Mouse (Mus musculus) spleen, embryonic (tissue): ENCODE measurements at regions not wholly inside any gene's neighbourhood (a gene's known extent, or its start where the extent isn't known, plus 50 kb on each side); places are given as distances from the start of the nearest gene placed in this dataset.

Source experiments
- CTCF ChIA-PET: fragments of 350-600 bp; sonication (Branson Sonifier 250); formaldehyde crosslinking; loops from one replicate; lab custom pipeline; 2022; lab: Charles Lee

DNA sequence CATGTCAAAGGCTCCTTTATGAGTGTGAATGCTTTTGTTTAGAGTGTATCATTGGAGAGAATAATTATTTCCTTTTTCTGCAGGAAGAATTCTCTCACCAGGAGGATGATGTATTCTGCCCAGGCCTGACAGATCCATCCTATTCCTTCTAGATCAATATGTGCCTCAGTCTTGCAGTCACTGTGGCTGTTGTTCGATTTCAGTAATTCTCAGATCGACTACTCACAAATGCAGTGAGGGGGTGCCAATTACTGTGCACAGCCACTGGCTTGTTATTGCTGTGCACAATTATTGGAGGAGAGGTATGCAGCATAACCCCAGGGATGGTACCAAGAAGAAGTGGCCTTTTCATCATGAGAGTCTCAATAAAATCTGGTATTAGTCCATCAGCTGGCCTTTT lies 689.2 kb downstream of the Hdgfl1 start:
- CTCF ChIA-PET = no interaction called here

DNA sequence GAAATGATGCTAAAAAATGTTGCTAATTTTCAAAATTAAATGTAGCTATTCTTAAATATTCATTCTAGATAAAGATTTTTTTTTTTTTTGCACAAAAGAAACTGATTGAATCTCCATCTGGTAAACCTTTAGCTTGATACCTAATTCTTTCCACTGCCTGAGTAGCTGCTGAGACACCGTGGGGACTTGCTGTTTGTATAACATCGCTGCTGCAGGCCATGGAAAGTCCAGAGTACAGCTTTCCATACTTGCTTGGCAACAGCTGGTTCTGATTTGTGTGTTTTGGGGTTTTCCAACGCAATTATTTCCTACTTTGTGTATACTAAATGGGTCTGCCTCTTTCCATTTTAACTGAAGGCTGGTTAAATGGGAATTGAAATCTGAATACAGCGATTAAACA lies 689.7 kb downstream of the Hdgfl1 start:
- CTCF ChIA-PET = no interaction called here

DNA sequence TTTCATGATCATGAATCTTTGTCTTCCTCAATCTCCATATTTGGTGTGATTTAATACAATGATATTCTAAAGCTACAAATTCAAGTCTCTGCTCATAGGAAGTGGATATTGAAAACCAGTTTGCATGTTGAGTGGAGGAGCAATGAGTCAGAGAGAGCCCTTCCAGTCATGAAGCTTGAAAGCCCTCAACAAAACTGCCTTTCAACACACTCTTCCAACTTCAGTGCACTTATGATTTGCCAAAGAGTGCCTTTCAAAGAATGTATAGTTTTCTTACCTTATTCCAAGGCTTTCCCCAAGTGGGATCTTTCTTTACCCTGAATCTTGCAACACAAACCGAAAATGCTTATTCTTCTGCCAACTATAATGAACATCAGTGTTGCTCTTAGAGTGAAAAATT lies 690.6 kb downstream of the Hdgfl1 start:
- CTCF ChIA-PET = no interaction called here

DNA sequence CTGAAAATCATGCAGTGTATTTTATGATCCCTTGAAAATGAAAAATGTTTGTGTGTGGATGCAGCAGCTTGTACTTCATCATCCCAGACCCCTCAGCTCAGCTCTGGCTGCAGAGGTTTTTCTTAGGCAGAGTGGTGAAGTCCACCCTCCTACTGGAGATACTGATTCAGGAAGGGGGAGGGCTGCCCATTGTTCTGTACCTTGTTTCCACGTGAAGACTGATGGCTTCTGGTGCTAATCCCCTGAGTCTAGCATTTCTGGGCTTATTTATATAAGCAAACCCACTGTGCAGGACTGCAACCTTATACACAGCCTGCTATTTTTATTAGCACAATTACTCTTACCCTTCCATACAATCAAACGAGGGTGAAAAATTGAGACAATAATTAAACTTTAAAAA lies 708.6 kb downstream of the Hdgfl1 start:
- CTCF ChIA-PET = no interaction called here

DNA sequence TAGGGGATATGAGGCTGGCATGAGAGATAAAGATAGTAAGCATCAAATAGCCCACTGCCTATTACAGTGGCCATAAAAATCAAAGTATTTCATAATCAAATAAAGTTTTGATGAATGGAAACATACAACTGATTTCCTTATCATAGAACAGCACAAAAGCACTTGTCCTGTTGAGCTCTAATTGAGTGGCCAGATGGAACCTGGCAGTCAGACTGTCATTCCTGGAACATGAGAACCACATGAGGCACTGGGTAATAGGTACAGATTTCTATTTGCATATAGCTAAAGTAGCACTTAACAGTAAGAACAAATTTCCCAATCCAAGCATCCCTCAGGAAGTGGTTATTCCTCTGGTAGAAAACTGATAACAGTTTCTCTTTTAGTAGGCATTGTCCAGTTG lies 732.3 kb downstream of the Hdgfl1 start:
- CTCF ChIA-PET = no interaction called here

DNA sequence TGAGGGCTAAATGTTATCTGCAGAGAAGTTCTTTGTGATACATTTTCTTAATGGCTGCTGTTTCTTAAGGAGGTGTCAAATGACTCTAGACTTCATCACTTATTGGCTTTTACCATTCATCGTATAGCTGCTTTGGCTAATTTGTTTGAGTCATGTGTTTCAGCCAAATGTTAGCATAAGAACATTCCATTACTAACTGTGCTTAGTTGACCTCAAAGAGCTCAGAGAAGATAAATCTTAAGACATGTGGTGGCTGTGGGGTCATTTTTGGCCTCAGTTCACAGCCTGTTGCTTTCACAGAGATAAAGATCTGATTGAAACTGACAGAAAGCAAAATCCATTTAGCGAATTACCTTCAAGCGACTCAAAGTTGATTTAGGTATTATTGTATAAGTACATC lies 743.6 kb downstream of the Hdgfl1 start:
- CTCF ChIA-PET = no interaction called here

DNA sequence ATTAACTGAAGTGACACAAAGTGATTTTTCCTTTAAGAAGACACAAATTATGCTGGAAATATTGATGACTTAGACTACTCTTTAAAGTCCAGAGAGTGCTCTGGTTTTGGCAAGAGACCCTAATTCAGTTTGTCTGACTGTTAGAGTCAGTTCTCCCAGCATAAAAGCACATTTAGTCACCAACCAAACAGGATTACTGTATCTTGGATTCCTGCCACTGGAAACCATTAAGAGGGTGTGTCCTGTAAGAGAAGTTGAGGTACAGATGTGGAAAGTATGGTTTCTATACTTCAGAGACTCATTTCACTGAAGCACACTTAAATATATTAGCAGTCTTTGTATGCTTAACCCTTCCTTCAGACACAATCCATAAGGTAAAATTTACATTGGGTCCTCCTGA lies 745.3 kb downstream of the Hdgfl1 start:
- CTCF ChIA-PET = no interaction called here

DNA sequence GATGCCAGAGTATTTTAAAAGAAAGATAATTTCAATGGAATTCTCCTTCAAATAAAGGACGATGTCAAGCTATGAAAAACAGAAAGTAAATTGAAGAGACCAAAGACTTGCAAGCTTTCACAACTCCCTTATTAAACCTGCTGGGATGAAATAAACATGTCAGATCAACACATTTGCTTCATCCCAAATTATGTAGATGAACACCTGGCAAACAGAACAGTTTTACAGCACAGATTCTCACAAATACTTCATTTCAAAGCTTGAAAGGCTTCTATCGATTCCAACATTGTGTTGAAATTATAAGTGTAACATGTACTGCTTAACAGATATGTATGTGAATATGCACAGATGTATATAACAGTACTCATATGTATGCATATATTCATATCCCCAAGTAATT lies 749.5 kb downstream of the Hdgfl1 start:
- CTCF ChIA-PET = no interaction called here

DNA sequence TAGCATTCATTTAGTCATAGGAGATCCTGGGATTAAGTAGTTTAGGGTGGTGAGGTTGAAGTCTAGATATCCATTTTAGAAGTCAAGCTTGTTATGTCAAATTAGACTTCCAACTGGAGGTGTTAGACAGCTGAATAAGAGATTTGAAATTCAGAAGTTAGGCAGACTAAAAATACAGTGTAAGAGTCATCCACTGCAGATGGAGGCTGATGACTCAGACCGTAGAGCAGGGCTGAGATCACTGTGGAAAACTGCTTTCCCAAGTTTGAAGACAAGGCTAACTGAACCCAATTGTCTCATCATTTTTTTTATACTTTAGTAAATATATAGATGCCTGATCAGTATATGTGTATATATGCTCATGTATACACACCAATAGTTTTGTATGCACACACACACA lies 738.8 kb upstream of the Nrsn1 start:
- CTCF ChIA-PET = no interaction called here

DNA sequence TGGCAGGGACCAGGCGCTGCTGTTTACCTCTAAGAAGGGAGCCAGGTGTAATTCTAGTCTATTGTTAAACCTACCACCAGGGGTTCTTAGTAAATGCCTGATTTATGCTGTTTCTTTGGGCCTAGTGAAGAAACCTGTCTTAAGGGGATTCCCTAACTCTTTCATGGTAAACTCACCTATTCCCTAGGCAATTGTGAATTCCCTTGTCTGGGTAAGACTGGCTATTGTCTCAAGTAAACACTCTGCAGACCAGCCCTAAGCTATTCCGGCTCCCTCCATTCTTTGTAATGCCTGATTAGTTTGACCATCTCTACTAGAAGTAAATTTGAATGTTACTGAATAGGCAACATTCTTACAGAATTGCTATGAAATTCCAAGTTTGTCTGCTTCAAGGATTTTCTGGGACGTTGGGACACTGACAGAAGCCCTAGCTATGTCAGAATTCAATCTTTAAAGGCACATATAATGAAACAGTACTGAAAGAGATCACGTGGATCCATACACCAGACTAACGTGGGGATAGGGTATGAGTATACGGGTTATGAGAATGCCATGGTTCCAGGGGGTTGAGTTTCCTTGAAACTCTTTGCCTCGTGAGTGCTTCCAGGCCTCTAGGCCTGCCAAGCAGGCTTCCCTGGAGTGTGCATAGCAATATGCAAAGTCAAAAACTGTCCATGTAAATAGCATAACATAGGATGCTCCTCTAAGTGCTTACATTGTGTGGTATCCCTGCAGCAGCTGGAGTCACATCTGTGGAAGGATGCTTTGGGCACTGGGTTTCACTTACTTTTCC lies 734.7 kb upstream of the Nrsn1 start:
- CTCF ChIA-PET = no interaction called here

DNA sequence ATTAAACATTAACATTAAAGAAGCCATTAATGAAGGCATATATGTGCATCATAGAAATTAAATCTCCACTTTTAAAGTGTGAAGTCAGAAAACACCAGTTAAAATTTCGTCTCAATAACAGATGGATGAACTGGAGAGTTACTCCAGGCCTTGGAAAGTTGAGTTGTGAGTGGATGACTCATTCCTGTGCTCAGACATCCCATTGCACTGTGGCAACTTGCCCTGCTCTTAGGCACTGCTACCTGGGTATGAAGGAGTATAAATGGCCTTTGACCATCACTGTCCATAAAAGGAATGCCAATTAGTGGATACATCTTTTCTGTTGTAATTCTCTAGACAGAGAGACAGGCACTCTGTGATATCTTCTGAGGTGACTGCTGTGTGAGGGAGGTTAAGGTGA lies 723.2 kb upstream of the Nrsn1 start:
- CTCF ChIA-PET = no interaction called here

DNA sequence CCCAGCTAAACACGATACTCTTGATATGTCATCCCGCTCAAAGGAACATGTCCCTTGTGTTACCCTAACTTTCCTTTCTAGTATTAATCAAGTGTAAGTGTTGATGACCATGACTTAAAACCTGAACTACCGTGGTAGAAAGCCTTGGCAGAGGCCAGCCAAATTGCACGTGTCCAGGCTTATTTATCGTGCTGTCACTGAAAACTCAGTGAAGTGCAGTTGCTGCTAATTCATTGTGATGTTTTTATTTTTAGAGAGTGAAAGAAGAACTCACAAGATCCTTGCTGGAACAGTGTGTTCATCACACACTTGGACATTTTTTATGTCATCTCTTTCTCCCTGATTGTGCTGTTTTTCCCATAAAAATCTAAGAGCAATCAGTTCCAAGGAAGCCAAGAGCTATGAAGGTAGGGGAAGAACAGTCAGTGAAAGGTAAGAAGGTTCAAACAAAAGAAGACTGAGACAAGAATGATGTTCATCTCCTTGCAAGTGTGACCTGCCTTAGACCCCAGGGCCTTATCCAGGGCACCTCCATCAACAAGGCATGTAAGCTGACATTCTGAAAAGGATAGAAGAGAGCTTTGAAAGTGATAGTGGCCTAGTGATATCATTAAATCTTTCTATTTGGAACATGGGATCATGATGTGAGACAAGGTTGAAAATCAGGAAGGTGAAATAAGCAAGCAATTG lies 718.9 kb upstream of the Nrsn1 start:
- CTCF ChIA-PET = no interaction called here

DNA sequence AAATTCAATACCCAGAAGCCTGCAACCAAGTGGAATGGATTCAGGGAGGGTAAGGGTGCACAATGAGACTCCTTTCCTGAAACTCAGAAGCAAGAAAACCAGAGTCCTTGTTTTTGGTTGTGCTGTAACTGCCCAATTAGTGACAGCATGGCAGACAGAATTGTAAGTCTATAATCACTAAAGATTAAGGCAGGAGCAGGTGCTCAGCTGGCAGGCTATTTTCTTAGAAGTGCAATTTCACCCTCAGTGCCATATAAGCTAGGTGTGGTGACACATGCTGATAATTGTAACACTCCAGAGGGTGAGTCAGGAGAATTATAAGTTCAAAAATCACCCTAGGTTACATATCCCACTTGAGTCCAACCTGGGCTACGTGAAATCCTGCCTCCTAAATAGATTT lies 714.2 kb upstream of the Nrsn1 start:
- CTCF ChIA-PET = no interaction called here

DNA sequence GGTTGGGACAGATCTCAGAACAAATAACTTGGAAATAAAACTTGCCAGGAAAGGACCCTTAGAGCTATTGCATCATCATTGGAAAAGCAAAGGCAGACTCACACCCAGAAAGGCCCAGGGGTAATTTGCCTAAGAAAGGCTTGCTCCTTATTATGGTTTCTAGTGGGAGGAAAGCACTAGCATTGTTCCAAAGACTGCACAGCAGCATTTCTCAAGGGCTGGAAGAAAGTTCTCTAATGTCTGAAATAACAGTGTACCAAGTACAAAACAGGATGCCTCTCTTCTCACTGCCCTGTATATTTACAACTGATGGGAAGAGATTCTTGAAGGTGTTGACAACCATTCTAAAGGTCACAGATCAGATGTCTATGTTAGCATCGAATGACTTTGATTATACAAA lies 713.4 kb upstream of the Nrsn1 start:
- CTCF ChIA-PET = no interaction called here

DNA sequence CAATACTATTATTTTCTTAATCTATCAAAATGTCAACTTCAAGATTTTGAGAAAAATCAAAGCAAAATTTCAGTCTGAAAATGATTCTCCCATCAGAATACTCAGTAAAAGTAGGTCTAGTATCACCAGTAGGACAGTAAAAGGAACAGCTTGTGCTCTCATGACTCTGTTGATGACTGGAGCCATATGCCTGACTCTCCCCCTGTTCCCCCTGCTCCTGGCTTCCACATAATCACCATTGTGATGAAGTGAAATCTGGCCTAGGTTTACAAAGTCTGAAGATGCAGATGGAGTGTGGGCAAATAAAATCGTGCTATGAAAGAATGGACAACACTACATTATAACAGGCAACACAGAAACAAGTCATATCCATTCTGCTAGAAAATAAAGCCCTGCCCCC lies 708.3 kb upstream of the Nrsn1 start:
- CTCF ChIA-PET = no interaction called here

DNA sequence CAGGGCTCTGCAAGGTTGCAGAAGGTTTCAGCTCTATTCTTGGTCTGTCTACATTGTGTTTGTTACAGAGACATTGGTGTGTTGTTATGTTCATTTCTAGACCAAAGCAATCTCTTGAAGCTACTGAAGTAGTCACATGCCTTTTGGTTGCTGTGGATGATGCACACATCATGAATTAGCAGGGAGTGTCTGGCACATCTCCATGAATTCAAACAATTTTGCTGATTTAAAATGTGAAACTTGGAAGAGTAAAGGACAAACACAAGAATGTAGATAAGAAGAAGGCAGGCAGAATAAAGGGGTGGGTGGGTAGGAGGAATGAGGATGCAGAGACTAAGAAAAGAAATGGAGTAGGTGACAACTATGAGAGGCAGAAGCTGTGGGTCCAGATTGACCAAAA lies 688.3 kb upstream of the Nrsn1 start:
- CTCF ChIA-PET = no interaction called here

DNA sequence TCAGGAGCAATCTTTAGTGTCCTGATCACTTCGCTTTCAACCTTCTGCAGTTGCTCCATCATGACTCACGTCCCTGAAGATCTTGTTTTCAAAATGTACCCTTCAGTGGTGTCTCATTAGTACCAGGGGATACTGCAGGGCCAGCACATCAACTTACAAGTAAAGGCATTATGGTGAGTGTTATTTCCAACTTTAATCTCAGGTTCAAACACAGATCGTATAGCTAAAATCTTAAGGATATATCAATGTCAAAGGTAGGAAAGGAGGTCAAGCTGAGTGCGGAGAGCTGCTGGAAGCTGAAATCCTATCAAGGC lies 687.8 kb upstream of the Nrsn1 start:
- CTCF ChIA-PET = no interaction called here

DNA sequence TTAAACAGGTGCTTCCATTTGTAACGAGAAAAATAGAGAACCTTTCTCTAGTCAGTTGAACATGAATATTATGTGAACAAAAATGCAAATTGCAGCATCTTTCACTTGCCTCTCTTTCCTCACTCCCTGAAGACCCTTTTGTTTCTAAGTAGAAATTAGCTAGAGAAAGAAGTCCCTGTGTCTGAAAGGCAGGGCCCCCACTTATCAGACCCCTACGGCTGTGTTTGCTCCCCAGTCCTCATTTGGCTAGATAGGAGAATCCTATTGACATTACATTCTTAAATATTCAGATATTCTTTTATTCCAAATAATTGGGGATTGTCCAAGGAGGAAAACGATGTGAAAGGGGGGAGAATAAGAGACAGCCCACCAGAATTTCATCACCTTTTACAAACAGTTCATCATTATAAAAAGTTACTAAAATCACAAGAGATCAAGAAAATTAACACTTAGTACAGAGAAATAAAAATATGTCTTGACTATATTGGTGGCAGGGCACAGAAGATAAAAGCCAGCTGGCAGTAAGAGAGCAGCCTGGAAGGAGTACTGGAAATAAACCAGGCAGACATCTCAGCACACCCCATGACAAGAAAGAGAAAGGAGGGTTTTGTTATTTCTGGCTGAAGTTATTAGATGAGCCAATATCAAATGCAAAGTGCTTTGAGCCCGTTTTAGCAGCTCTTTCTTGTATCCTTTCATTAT lies 687.3 kb upstream of the Nrsn1 start:
- CTCF ChIA-PET = no interaction called here

DNA sequence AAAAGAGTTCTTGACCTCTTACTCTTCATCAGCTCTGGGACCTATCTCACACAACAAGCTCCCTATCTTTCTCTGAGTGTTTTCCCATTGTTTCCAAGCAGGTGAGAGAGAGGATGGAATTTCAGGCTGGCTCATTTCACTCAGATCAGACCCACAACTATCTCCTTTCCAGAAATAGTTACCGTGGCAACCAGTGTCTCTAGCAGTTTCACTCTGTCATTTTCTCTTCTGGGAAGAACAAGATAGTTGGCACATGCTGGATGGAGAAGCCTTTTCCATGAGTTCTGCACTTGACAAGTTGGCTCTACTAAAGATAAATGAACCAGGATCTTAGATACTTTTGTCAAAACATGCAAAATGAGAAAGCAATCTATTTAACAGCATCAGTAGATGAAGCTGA lies 667.3 kb upstream of the Nrsn1 start:
- CTCF ChIA-PET = no interaction called here

DNA sequence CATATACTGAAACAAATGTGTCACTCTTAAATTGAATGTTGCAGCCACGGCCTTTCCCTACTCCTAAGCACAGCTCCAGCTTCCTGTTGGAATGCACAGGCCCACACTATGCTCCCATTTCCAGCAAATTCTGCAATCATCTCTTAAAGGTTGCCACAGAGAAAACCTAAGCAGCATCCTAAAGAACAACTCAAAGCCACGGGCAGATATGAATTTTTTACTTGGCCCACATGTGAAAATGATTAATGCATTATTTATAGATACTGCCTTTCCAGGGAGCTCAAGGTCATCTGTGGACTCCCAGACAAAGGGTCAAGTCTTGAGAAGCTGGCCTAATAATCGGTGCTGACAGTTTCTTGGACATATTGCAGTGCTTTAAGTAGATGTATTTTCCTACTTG lies 663.5 kb upstream of the Nrsn1 start:
- CTCF ChIA-PET = no interaction called here

DNA sequence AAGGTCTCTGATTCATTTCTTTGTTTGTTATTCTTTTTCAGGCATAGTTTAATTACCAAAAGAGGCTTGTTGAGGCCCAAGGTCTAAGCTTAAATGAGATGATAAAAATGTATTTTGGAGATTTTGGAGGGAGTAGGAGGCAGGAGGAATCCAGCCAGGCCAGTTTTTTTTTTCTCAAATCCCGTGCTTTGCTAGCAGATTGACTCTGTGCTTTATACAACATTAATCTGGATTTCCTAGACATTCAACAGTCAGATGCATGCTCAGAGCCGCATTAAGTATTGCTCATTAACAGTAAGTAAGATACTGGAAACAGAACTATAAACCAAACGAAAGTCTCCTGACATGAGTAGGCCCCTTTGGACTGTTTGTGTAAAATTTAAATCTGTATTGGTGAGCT lies 662.9 kb upstream of the Nrsn1 start:
- CTCF ChIA-PET = no interaction called here

DNA sequence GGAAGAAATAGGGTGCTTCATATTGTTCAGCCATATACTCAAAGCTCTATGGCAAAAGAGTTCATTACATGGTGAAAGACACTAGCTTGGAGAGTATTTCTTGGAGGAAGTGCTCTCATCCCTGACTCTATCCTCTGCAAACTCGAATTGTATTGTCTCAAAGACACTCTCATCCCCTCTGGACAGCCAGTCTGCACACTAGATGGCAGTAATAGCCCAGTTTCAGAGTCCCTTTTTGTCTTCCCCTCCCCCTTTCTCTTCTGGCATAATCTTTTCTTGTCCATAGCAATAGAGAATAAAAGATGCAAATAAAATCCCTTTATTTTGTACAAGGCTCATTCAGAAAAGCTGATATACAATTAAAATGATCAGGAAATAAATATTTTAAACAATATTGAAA lies 662.5 kb upstream of the Nrsn1 start:
- CTCF ChIA-PET = no interaction called here

DNA sequence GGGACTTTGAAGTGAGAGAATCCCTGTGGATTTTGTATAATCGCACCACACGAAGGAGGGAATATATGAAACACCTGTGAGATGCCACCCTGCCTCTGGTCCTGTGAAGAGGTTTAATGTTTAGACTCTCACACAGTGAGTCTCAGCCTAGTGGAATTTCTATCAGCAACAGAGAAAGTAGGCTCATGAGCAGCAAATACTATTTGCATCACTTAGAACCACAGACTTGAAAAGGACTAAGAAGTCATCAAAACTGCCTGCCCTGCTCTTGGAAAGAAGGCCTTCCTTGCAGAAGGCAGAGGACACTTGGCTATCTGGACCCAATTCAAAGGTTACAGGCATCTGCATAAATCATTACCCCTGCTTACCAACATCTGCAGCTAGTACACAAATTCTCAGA lies 662.1 kb upstream of the Nrsn1 start:
- CTCF ChIA-PET = interaction anchor here (0.7 kb wide), 1 partner anchor 342 kb away, joined by 3 read pairs; no protein-coding TSS in a partner anchor
